ENCODE assay signal across 14 mouse cellular contexts in the genomic region with DNA sequence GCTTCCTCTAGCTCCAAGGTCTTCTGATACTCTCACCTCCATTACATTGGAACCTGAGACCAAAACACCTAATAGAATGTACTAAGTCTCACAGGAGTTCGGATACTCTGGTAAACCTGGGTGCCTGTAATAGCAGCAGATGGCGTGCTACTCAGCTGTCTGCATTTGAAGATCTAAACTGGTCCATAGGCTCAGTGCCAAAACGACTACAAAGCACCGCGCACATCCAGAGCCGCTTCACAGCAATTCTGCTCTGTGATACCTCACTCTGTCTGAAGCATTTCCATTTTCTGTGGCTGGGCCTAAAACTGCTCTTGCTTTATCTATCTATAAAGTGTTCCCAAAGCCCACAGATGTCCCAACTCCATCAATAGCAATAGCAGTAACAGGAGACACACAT. TPM values are rescaled to one million over a fixed set of nuclear protein-coding genes. Genes with fewer than 3 reads are reported as not detected.
DNase-seq lines count a peak whose midpoint lies in the region.
"Had no signal": no experiment of that assay in that cellular context is flagged by ENCODE, and none has a peak within 500 bp of the region (broad histone marks: within the 10 kb centered on the region; RNA-seq: fewer than 3 reads in every experiment).

No protein-coding gene starts in this region.

- DNase-seq in layer of hippocampus, adult 8-10 months (ENCODE audit: low spot score in 2 of 2), result peak; percentile 19 to 28
- no peak for DNase-seq in layer of hippocampus, postnatal 36 days
- DNase-seq in frontal cortex, adult 2 months (ENCODE audit: extremely low spot score in 1 of 2, low spot score in 1 of 2), result peak; percentile 53 to 73
- peak; percentile 36 for DNase-seq in layer of hippocampus, adult 9-11 months
- DNase-seq in right cerebral cortex, postnatal 10 days (ENCODE audit: low spot score in 2 of 2), result peak; percentile 59 to 80
- no peak for DNase-seq in embryo, embryonic 9.5 days (ENCODE audit: extremely low spot score)
- DNase-seq in adrenal gland, postnatal 25 days, result no peak
- no peak for DNase-seq in urinary bladder, postnatal 36 days (ENCODE audit: low spot score in 2 of 2)
- DNase-seq: adrenal gland, adult 2 months; thymus, postnatal 4 days had no signal

RNA-seq across cellular contexts. Expression of a gene that starts 17.4 kb away (rescaled TPM):
- total RNA-seq in layer of hippocampus, adult 8-10 months (2022), result 1 to 10 TPM; 3.5 to 7.2 (median 3.7) TPM
- 1 to 10 TPM; 2.1 to 3.9 TPM for total RNA-seq in layer of hippocampus, postnatal 36 days (2021)
- 6.7 and 7.5 TPM in 2 replicates for polyA plus RNA-seq in frontal cortex, adult 2 months (2012; rRNA removed)
- 2.9 and 3.3 TPM in 2 replicates for total RNA-seq in adrenal gland, postnatal 25 days (2021)
- total RNA-seq: common myeloid progenitor, adult 5-6 weeks; granulocyte monocyte progenitor cell, adult 5-6 weeks; MEL had no signal
- polyA plus RNA-seq: CD4-positive, CD25-positive, alpha-beta regulatory T cell, adult 4 months had no signal

Comparison
In these comparisons a context has a peak if more than half of its experiments do, and no peak if none do; other contexts are left out.
1. DNase-seq: peak in layer of hippocampus, adult 8-10 months (2 of 2), frontal cortex, adult 2 months (2 of 2), layer of hippocampus, adult 9-11 months (single experiment) and right cerebral cortex, postnatal 10 days (2 of 2); none in layer of hippocampus, postnatal 36 days (0 of 2), embryo, embryonic 9.5 days (single experiment), adrenal gland, postnatal 25 days (single experiment) and urinary bladder, postnatal 36 days (0 of 2).